Mouse (Mus musculus) kidney, postnatal 0 days (tissue): Measurements from ENCODE around the gene Gm12216. TPM values are rescaled to one million over a fixed set of nuclear protein-coding genes. Genes with fewer than 3 reads are reported as not detected.

Experiments
- ATAC-seq: fragments of 200-750 bp; cut with Nextera tagmentation; replicated peaks from 2 replicates; pipeline ENCODE4 v1.8.0; 2017; ENCODE audit warnings: low read depth, moderate number of reproducible peaks, moderate TSS enrichment, moderate library complexity; ENCODE audit not compliant: low FRiP score
- DNase-seq: peaks from one replicate; pipeline ENCODE4 v3.0.0-alpha.2; 2016; ENCODE audit warnings: low spot score
- H3K27ac ChIP-seq: fragments of 300-500 bp; sonication (generic); 2 replicates; pipeline ENCODE4 v1.5.1; 2014; ENCODE audit warnings: mild to moderate bottlenecking
- H3K27me3 ChIP-seq: fragments of 300-500 bp; sonication (generic); 2 replicates; pipeline ENCODE4 v1.6.1; 2014; ENCODE audit warnings: low read length, mixed read lengths; ENCODE audit not compliant: insufficient read depth
- H3K36me3 ChIP-seq: fragments of 300-500 bp; sonication (generic); 2 replicates; pipeline ENCODE4 v1.6.1; 2014; ENCODE audit warnings: low read length, mixed read lengths; ENCODE audit not compliant: insufficient read depth
- H3K4me1 ChIP-seq: fragments of 300-500 bp; sonication (generic); replicated peaks from 2 replicates; pipeline ENCODE4 v1.6.1; 2014; ENCODE audit warnings: antibody characterized with exemption, low read length, mixed read lengths; ENCODE audit not compliant: insufficient read depth
- H3K4me2 ChIP-seq: fragments of 300-500 bp; sonication (generic); 2 replicates; pipeline ENCODE4 v1.6.1; 2014; ENCODE audit warnings: mild to moderate bottlenecking, low read length, moderate library complexity, mixed read lengths
- H3K4me3 ChIP-seq: fragments of 300-500 bp; sonication (generic); replicated peaks from 2 replicates; pipeline ENCODE4 v1.5.1; 2014; ENCODE audit warnings: low read depth, low read length
- H3K9ac ChIP-seq: fragments of 300-500 bp; sonication (generic); 2 replicates; pipeline ENCODE4 v1.6.1; 2014; ENCODE audit warnings: low read depth, low read length
- H3K9me3 ChIP-seq: fragments of 300-500 bp; sonication (generic); replicated peaks from 2 replicates; pipeline ENCODE4 v1.6.1; 2016; ENCODE audit warnings: low read length, inconsistent platforms, mixed read lengths
- CTCF ChIP-seq: IDR thresholded peaks from 2 replicates; pipeline ENCODE4 v1.5.1; 2016; ENCODE audit warnings: antibody characterized with exemption, low read depth, mild to moderate bottlenecking, moderate library complexity
- WGBS: fragments of 180-500 bp; shearing (Covaris S2); extraction: QIAGEN DNeasy Blood & Tissue Kit; methylation state at CpG from one replicate; pipeline ENCODE4 v1.1.7; 2014; 5-methylcytosine and 5-hydroxymethylcytosine counted together
- polyA plus RNA-seq: library from polyadenylated mRNA; unstranded; fragments of >200 nt; fragmentation: Nextera tagmentation; extraction: Ambion mirVana; gene quantifications from 2 replicates; pipeline ENCODE4 v1.2.1, GENCODE M21; 2015

The Gm12216 gene
- polyA plus RNA-seq, 1 experiment from 2014 or later, result 2.3 TPM

DNA sequence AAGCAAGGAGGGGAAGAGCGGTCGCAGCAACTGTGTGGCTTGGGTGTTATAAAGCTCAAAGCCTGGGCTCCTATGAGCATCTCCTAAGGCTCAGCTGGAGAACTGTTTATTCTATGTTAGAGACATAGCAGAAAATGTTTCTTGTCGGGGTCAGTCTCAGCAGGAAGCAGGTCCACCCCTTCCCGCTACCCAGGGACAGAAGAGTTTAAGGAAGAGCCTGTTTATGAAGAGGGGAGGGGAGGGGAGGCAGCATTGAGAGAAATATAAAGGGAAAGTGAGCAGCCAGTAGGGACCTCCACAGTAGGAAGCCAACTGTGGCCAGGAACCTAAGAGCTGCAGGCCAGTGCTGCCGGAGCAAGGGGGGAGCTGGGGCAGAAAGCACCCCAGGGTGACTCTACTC lies 49.7 kb downstream of the Gm12216 start:
- H3K4me1 ChIP-seq, result no peaks in the 10 kb centered on the region
- no peaks in the 10 kb centered on the region for H3K9me3 ChIP-seq
- no peaks in the 10 kb centered on the region for H3K27me3 ChIP-seq
- H3K4me2 ChIP-seq, result no peak overlapping the region
- H3K9ac ChIP-seq, result no peak overlapping the region
- no peak overlapping the region for H3K4me3 ChIP-seq
- no peaks in the 10 kb centered on the region for H3K36me3 ChIP-seq
- no peak for TF ChIP-seq CTCF
- no peak for ATAC-seq
- DNase-seq, result peak; percentile 34
- H3K27ac ChIP-seq, result no peak overlapping the region
- 59% methylated on average over 5 of the region's 5 CpGs for WGBS

DNA sequence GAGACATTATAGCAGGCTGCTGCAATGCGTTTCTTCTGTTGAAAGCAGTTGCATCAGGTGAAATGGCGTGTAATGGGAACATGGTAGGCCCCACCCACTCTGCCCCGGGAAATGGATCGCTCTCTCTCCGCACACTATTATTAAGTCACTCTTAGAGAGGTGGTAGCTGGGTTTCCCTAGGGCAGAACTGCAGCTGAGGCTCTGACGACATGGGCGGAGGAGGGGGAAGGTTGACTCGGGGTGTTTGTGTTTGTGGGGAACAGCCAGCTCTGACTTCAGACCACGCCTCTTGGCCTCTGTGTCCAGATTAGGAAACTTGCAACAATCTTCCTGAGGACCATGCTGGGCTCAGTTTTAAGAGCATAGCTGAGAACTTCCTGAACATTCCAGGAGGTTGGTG lies 53.3 kb downstream of the Gm12216 start:
- no peaks in the 10 kb centered on the region for H3K36me3 ChIP-seq
- ATAC-seq (no peak), DNase-seq (no peak)
- H3K27ac ChIP-seq, result no peak overlapping the region
- no peaks in the 10 kb centered on the region for H3K9me3 ChIP-seq
- H3K27me3 ChIP-seq, result no peaks in the 10 kb centered on the region
- no peaks in the 10 kb centered on the region for H3K4me1 ChIP-seq
- H3K4me2 ChIP-seq, result no peak overlapping the region
- no peak overlapping the region for H3K4me3 ChIP-seq
- H3K9ac ChIP-seq, result no peak overlapping the region
- 63% methylated on average over 9 of the region's 9 CpGs for WGBS
- no peak for TF ChIP-seq CTCF

DNA sequence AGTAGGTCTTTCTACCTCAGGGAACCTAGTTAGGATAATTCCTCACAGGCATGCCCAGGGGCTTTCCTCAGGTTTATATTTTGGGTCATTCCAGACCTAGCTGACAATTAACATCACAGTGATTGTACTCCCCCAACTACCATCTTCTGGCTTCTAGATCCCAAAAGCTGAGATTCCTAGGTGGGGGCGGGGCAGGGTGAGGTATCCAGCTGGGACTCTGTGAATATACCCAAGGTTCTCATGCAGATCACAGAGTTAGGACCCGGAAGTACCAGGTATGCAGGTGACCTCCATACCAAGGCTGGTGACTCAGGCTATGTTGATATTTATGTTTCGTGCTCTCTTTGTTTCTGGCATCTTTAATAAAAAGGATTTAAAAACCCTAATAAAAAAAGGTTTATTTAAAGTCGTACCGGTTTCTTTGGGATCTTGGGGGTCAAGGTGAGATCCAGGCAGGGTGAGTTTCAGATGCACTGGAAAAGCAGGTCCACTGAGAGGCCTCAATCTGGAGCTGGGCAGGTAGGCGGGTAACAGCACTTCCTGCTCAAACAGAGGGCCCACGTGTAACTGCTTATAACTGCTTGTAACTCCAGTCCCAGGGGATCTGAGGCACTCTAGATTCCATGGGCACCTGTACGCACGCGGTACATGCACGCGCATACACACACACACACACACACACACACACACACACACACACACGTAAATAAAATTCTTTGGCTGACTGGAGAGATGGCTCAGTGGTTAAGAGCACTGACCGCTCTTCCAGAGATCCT lies 54.3 kb downstream of the Gm12216 start:
- Histone ChIP-seq H3K9ac (no peak overlapping the region), H3K27ac (no peak overlapping the region), H3K4me3 (no peak overlapping the region), H3K4me1 (no peaks in the 10 kb centered on the region), H3K36me3 (no peaks in the 10 kb centered on the region), H3K9me3 (no peaks in the 10 kb centered on the region), H3K27me3 (no peaks in the 10 kb centered on the region), H3K4me2 (no peak overlapping the region)
- WGBS, result 80% methylated on average over 14 of the region's 14 CpGs
- ATAC-seq (no peak), DNase-seq (no peak)
- TF ChIP-seq CTCF, result no peak

DNA sequence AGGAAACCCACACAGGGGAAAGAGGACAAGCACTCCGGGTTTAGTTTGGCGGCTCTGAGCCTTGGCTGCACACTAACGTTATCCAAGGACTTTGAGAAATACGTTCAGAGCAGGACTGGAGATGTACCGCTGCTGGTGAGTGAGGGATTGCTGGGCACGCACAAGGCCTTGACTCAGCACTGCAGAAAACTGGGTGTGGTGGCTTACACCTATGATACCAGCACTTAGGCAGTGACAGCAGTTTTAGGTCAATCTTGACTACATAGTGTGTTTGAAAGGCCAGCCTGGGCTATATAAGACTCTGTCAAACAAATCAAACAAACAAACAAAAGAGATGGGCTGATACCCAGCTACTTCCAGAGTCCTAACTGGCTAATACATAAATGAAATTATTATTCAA lies 55.6 kb downstream of the Gm12216 start:
- no peak for TF ChIP-seq CTCF
- H3K9ac ChIP-seq, result no peak overlapping the region
- no peak overlapping the region for H3K4me3 ChIP-seq
- no peaks in the 10 kb centered on the region for H3K4me1 ChIP-seq
- H3K27me3 ChIP-seq, result no peaks in the 10 kb centered on the region
- WGBS, result 78% methylated on average over 6 of the region's 6 CpGs
- H3K36me3 ChIP-seq, result no peaks in the 10 kb centered on the region
- no peak for ATAC-seq
- H3K4me2 ChIP-seq, result no peak overlapping the region
- H3K27ac ChIP-seq, result no peak overlapping the region
- no peaks in the 10 kb centered on the region for H3K9me3 ChIP-seq
- DNase-seq, result no peak

DNA sequence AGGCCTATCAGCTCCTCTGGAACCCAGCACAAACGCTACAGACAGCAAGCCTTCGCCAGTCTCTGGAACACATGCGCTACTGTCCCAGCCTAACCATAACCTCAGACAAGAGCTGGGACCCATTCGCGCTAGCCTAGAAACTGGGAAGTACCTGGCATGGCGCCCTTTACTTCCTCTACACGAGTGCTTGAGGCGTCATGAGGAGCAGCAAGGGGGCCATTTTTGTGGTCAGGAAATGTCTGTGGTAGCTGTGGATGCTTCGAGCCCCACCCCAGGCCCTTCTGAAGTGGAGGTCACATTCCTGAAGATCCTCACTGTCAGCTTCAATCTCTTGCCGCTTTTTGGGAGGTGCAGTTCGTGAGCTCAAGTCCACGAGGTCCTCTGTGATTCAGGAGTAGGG lies 56.0 kb downstream of the Gm12216 start:
- no peak overlapping the region for H3K4me3 ChIP-seq
- no peaks in the 10 kb centered on the region for H3K36me3 ChIP-seq
- 68% methylated on average over 12 of the region's 12 CpGs for WGBS
- H3K9me3 ChIP-seq, result no peaks in the 10 kb centered on the region
- H3K4me2 ChIP-seq, result no peak overlapping the region
- no peaks in the 10 kb centered on the region for H3K4me1 ChIP-seq
- no peak for TF ChIP-seq CTCF
- H3K27ac ChIP-seq, result no peak overlapping the region
- DNase-seq (no peak), ATAC-seq (no peak)
- H3K27me3 ChIP-seq, result no peaks in the 10 kb centered on the region
- H3K9ac ChIP-seq, result no peak overlapping the region

DNA sequence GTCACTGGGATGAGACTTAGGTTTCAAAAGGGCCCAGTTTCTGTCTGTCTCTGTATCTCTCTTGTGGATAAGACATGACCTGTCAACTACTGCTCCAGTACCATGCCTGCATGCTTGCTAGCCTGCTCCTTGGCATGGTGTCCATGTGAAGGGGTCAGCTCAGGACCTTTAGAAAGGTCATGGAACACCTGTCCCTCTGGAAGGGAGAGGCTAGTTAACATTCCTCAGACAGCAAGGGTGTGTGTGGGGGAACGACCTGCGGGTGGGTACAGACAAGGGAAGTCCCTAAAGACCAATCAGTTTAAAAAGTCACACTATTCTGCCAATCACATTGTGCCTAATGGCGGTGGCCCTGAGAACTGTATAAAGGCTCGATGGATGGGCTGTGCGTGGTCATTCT lies 58.1 kb downstream of the Gm12216 start:
- no peak overlapping the region for H3K27ac ChIP-seq
- no peaks in the 10 kb centered on the region for H3K36me3 ChIP-seq
- no peak for DNase-seq
- no peaks in the 10 kb centered on the region for H3K27me3 ChIP-seq
- TF ChIP-seq CTCF, result no peak
- H3K4me3 ChIP-seq, result no peak overlapping the region
- no peak overlapping the region for H3K9ac ChIP-seq
- peaks cover 17% of the 10 kb centered on the region for H3K4me1 ChIP-seq
- no peaks in the 10 kb centered on the region for H3K9me3 ChIP-seq
- H3K4me2 ChIP-seq, result no peak overlapping the region
- 70% methylated on average over 5 of the region's 5 CpGs for WGBS
- no peak for ATAC-seq

DNA sequence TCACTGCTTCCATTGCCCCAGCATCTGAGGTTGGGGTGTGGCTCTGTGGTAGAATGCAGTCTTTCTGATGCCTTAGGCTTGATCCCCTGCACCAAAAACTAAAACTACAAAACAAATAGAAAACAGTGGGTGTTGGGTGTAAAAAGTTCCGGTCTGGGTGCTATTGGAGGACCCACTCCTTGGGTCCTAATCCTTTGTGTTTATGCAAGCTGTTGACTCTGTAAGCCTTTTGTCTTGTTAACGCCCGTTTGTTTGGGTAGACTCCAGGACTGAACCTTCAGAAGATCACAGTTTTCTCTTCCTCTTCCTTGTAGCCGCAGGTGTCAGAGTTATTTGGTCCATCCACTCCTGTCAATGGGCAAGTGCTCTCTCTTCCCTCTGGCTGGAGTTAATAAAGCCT lies 59.0 kb downstream of the Gm12216 start:
- no peak overlapping the region for H3K9ac ChIP-seq
- WGBS, result 76% methylated on average over 4 of the region's 4 CpGs

More for the DNA sequence above, 59.0 kb downstream of the Gm12216 start:
- ATAC-seq (no peak), DNase-seq (no peak)
- TF ChIP-seq CTCF, result no peak
- Histone ChIP-seq H3K36me3 (no peaks in the 10 kb centered on the region), H3K4me2 (no peak overlapping the region), H3K27me3 (no peaks in the 10 kb centered on the region), H3K9me3 (no peaks in the 10 kb centered on the region), H3K4me1 (peaks cover 20% of the 10 kb centered on the region), H3K27ac (no peak overlapping the region), H3K4me3 (no peak overlapping the region)
